Mouse (Mus musculus): ENCODE data around the gene Gm21698.
"Not testable (repeated sequence)": the region's sequence is repeated elsewhere in the genome, so short reads cannot be mapped to it uniquely, and the experiment has no call there.

DNA sequence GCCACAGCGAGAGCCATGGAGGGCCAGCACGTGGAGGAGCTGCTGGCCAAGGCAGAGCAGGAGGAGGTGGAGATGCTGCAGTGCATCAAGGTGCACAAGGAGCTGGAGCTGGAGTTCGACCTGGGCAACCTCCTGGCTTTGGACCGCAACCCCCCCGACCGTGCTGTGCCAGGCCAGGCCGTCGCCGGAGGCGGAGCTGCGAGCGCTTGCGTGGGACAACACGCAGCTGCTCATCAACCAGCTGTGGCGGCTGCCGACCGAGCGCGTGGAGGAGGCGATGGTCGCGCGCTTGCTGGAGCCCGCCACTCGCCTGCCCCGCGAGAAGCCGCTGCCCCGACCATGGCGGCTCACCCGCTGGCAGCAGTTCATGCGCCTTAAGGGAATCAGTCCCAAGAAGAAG, 31.8 kb downstream of the Gm21698 start:
- not testable (repeated sequence) for TF ChIP-seq CTCF, EP300 (IDR thresholded peaks at IDR 0.05; ENCODE audit: low read depth)

All from liver, embryonic 14.5 days (tissue).